Mouse (Mus musculus) midbrain, embryonic 12.5 days (tissue): Measurements from ENCODE around the gene Timm22. TPM values are rescaled to one million over a fixed set of nuclear protein-coding genes. Genes with fewer than 3 reads are reported as not detected.

Experiments
- ATAC-seq: fragments of 200-750 bp; cut with Nextera tagmentation; 2 replicates; pipeline ENCODE4 v1.8.0; 2017; ENCODE audit warnings: low read depth, moderate TSS enrichment, moderate library complexity; ENCODE audit not compliant: low FRiP score
- H3K27ac ChIP-seq: fragments of 300-500 bp; sonication (generic); replicated peaks from 2 replicates; pipeline ENCODE4 v1.5.1; 2016; ENCODE audit warnings: mild to moderate bottlenecking
- H3K27me3 ChIP-seq: fragments of 300-500 bp; sonication (generic); 2 replicates; pipeline ENCODE4 v1.6.1; 2016; ENCODE audit warnings: mild to moderate bottlenecking
- H3K36me3 ChIP-seq: fragments of 300-500 bp; sonication (generic); 2 replicates; pipeline ENCODE4 v1.6.1; 2016
- H3K4me1 ChIP-seq: fragments of 300-500 bp; sonication (generic); 2 replicates; pipeline ENCODE4 v1.6.1; 2016
- H3K4me2 ChIP-seq: fragments of 300-500 bp; sonication (generic); replicated peaks from 2 replicates; pipeline ENCODE4 v1.6.1; 2016; ENCODE audit warnings: mild to moderate bottlenecking, moderate library complexity
- H3K4me3 ChIP-seq: fragments of 300-500 bp; sonication (generic); 2 replicates; pipeline ENCODE4 v1.5.1; 2016; ENCODE audit warnings: mild to moderate bottlenecking
- H3K9ac ChIP-seq: fragments of 300-500 bp; sonication (generic); replicated peaks from 2 replicates; pipeline ENCODE4 v1.6.1; 2016; ENCODE audit warnings: mild to moderate bottlenecking, moderate library complexity
- H3K9me3 ChIP-seq: fragments of 300-500 bp; sonication (generic); 2 replicates; pipeline ENCODE4 v1.6.1; 2016; ENCODE audit warnings: mild to moderate bottlenecking
- WGBS: fragments of 180-500 bp; shearing (Covaris S2); methylation state at CpG from one replicate; pipeline ENCODE4 v1.1.7; 2016; 5-methylcytosine and 5-hydroxymethylcytosine counted together
- polyA plus RNA-seq: library from polyadenylated mRNA; unstranded; fragments of >200 nt; fragmentation: Nextera tagmentation; extraction: Ambion mirVana; gene quantifications from 2 replicates; pipeline ENCODE4 v1.2.1, GENCODE M21; 2016

The Timm22 gene
- polyA plus RNA-seq, 1 experiment from 2014 or later = 113 TPM

DNA sequence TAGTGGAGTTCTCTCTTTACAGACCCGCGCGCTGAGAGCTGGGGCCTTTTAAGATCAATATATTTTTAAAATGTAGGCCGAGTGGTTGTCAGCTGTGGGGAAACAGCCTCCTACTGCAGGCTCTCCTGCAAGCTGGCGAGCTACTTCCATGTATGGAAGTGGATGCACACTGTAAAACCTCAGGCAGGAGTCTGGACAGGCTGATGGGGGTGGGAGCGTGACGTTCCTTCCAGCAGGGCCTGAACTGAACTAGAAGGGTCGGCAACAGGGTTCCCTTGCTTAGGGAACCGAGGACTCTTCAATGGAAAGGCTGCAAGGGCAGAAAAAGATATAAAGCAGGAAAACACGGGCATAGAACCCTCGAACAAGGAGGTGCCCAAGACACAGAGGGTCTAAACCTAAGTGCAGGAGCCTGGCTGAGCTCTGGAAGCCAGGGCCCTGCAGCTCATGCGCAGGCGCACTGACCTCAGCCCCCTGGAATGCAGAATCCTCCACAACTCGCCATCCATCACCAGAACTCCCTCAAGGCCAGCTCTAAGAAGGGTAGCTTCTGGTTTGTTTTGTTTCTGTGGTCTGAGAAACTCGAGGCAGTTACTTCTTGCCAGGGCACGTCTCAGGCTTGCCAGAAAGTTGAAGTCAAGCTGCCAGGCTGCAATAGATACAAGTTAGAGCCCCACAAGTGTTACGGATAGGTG is 32.1 kb upstream of the Timm22 start:
- no peaks in the 10 kb centered on the region for H3K9me3 ChIP-seq
- no peak overlapping the region for H3K9ac ChIP-seq
- H3K4me3 ChIP-seq = no peak overlapping the region
- no peak overlapping the region for H3K4me2 ChIP-seq
- peak overlapping the region; percentile 43 for H3K27ac ChIP-seq
- no peak for ATAC-seq
- no peaks in the 10 kb centered on the region for H3K27me3 ChIP-seq
- 73% methylated on average over 17 of the region's 17 CpGs for WGBS
- peaks cover 52% of the 10 kb centered on the region for H3K4me1 ChIP-seq
- H3K36me3 ChIP-seq = no peaks in the 10 kb centered on the region

DNA sequence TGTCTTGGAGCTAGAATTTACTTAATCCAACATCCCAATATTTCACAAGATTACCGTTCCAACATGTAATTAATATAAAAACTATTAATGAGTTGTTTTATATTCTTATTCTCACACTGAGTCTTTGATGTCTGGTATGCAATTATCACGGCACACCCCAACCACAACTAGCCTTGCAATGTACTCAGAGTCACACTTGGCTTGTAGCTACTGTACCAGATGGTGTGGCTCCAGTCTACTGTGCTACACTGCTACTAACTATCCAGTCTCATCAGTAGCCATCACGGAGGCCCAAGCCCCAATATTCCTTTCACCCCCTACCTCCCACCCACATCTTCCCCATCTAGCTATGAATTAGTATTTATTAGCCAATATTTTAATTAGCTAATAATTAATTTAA is 30.3 kb upstream of the Timm22 start:
- WGBS = 91% methylated on average over 3 of the region's 3 CpGs
- no peak overlapping the region for H3K9ac ChIP-seq
- H3K9me3 ChIP-seq = no peaks in the 10 kb centered on the region
- H3K4me2 ChIP-seq = no peak overlapping the region
- no peak for ATAC-seq
- no peak overlapping the region for H3K4me3 ChIP-seq
- H3K4me1 ChIP-seq = peaks cover 46% of the 10 kb centered on the region
- H3K27me3 ChIP-seq = no peaks in the 10 kb centered on the region
- H3K27ac ChIP-seq = no peak overlapping the region
- H3K36me3 ChIP-seq = no peaks in the 10 kb centered on the region

GRCm38 (mm10) chr11:76379921-76380544 is 26.7 kb upstream of the Timm22 start:
- Histone ChIP-seq H3K27ac (no peak overlapping the region), H3K36me3 (no peaks in the 10 kb centered on the region), H3K9me3 (no peaks in the 10 kb centered on the region), H3K4me3 (no peak overlapping the region), H3K9ac (no peak overlapping the region), H3K27me3 (no peaks in the 10 kb centered on the region), H3K4me2 (no peak overlapping the region), H3K4me1 (peaks cover 51% of the 10 kb centered on the region)
- ATAC-seq = no peak
- 35% methylated on average over 11 of the region's 11 CpGs for WGBS

- Histone ChIP-seq H3K4me1 (peaks cover 60% of the 10 kb centered on the region), H3K4me2 (no peak overlapping the region), H3K9me3 (no peaks in the 10 kb centered on the region), H3K36me3 (no peaks in the 10 kb centered on the region), H3K9ac (no peak overlapping the region), H3K27me3 (no peaks in the 10 kb centered on the region), H3K4me3 (no peak overlapping the region), H3K27ac (no peak overlapping the region)
- ATAC-seq = no peak
- 85% methylated on average over 15 of the region's 15 CpGs for WGBS
Observed at GRCm38 (mm10) chr11:76381201-76381885, 25.4 kb upstream of the Timm22 start.

GRCm38 (mm10) chr11:76382711-76383324 is 23.9 kb upstream of the Timm22 start:
- Histone ChIP-seq H3K4me3 (no peak overlapping the region), H3K4me1 (peaks cover 52% of the 10 kb centered on the region), H3K9ac (no peak overlapping the region), H3K4me2 (0 out of 2 replicates have a peak overlapping the region, but pooled peaks have one; percentile 15), H3K36me3 (no peaks in the 10 kb centered on the region), H3K9me3 (no peaks in the 10 kb centered on the region), H3K27me3 (no peaks in the 10 kb centered on the region), H3K27ac (peak overlapping the region; percentile 68)
- WGBS = 19% methylated on average over 13 of the region's 13 CpGs
- ATAC-seq = 0 out of 2 replicates have a peak, but pooled peaks have one; percentile 47

DNA sequence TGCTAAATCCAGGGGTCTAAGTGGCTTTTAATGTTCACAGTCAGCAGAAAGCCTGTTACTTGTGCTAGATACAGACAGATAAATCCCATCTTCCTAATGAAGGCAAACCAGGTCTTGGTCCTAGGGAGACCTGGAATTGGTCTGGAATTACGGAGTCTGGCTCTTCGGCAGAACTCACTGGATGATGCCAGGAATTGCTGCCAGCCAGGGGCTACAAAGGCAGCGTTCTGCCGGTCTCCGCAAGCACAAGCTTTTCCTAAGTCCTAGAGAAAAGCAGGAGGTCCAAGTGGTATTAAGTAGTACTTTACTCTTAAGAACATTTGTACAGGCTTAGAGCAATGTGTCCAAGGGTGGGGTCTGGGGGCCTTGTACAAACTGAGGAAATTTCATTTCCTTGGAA is 22.4 kb upstream of the Timm22 start:
- H3K36me3 ChIP-seq = no peaks in the 10 kb centered on the region
- H3K9me3 ChIP-seq = no peaks in the 10 kb centered on the region
- no peak overlapping the region for H3K4me3 ChIP-seq
- H3K27ac ChIP-seq = peak overlapping the region; percentile 68
- no peak overlapping the region for H3K9ac ChIP-seq
- H3K4me2 ChIP-seq = no peak overlapping the region
- ATAC-seq = no peak
- H3K27me3 ChIP-seq = no peaks in the 10 kb centered on the region
- WGBS = 66% methylated on average over 5 of the region's 5 CpGs
- H3K4me1 ChIP-seq = peaks cover 56% of the 10 kb centered on the region

DNA sequence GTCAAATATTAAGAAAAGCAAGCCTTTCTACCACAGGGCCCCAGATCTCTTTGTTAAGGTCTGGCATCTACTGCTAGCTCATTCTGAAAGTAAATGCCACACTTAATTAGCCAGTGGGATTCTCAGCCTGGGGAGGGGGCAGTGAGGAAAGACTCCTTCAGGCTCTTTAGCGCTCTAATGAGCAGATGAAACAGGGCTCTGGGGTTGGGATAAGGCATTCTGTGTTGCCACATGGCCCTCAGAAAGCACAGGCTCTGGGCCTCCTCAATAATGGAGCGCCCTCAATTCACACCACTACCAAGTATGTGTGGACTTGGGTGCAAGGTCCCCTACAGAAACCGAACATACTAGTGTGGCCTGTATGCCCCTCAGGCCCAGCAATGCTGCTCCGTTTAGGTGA is 21.7 kb upstream of the Timm22 start:
- Histone ChIP-seq H3K27ac (peak overlapping the region; percentile 68), H3K36me3 (no peaks in the 10 kb centered on the region), H3K9ac (no peak overlapping the region), H3K4me3 (no peak overlapping the region), H3K4me2 (no peak overlapping the region), H3K4me1 (peaks cover 60% of the 10 kb centered on the region), H3K9me3 (no peaks in the 10 kb centered on the region), H3K27me3 (no peaks in the 10 kb centered on the region)
- WGBS = 48% methylated on average over 4 of the region's 4 CpGs
- ATAC-seq = peak; percentile 51; the same call in 1 of the 2 replicates

- Histone ChIP-seq H3K27ac (peak overlapping the region; percentile 68; the same call in 1 of the 2 replicates), H3K27me3 (no peaks in the 10 kb centered on the region), H3K36me3 (0 out of 2 replicates have a peak, but pooled peaks cover 1% of the 10 kb centered on the region), H3K4me3 (no peak overlapping the region), H3K4me2 (no peak overlapping the region), H3K9me3 (no peaks in the 10 kb centered on the region), H3K9ac (no peak overlapping the region), H3K4me1 (peaks cover 55% of the 10 kb centered on the region)
- WGBS = 33% methylated on average over 3 of the region's 3 CpGs
- ATAC-seq = no peak
Observed at GRCm38 (mm10) chr11:76385746-76386145, 21.0 kb upstream of the Timm22 start.

GRCm38 (mm10) chr11:76387097-76387496 is 19.7 kb upstream of the Timm22 start:
- ATAC-seq = no peak
- Histone ChIP-seq H3K27me3 (no peaks in the 10 kb centered on the region), H3K9ac (no peak overlapping the region), H3K4me2 (no peak overlapping the region), H3K36me3 (0 out of 2 replicates have a peak, but pooled peaks cover 11% of the 10 kb centered on the region), H3K27ac (no peak overlapping the region), H3K4me1 (peaks cover 54% of the 10 kb centered on the region), H3K9me3 (no peaks in the 10 kb centered on the region), H3K4me3 (no peak overlapping the region)
- WGBS = 93% methylated on average over 1 of the region's 1 CpGs

DNA sequence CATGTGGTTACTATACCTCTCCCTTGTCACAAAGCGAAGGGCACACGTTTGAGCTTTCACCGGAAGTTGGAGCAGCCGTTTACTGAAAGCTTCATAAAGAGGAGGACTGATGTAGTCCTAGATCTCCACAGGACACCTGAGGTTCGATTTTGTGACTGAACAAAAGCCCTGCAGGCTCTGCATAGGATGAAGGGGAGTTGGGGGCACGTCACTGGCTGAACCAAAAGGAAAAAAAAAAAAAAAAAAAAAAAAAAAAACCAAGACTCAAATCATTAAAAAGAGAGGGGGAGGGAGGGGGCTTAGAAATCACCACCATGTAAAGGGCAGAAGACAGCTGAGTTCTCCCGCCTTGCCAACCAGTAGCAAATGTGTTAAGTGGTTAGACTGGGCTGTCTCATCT is 18.0 kb upstream of the Timm22 start:
- peak overlapping the region; percentile 24 for H3K4me2 ChIP-seq
- no peak overlapping the region for H3K9ac ChIP-seq
- H3K4me3 ChIP-seq = no peak overlapping the region
- 12% methylated on average over 7 of the region's 7 CpGs for WGBS
- no peak for ATAC-seq
- H3K36me3 ChIP-seq = 0 out of 2 replicates have a peak, but pooled peaks cover 15% of the 10 kb centered on the region
- 0 out of 2 replicates have a peak overlapping the region, but pooled peaks have one; percentile 31 for H3K27ac ChIP-seq
- no peaks in the 10 kb centered on the region for H3K27me3 ChIP-seq
- peaks cover 43% of the 10 kb centered on the region for H3K4me1 ChIP-seq
- no peaks in the 10 kb centered on the region for H3K9me3 ChIP-seq

DNA sequence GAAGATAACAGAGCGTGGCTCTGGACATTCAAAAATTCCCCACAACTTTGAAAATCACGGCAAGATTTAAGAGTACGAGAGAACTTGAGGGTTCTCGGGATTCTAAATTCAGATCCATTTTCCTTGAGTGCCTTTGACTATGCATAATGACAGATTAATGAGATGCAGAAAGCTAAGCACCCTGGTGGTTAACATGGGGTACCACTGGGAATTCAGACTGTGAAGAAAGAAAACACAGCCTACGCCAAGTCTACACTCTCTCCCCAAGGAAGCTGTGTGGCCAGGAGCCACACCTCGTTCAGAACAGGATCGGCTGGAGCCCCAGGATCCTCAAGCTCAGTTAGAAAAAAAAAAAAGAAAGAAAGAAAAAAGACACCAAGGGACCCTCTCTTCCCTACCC is 14.2 kb upstream of the Timm22 start:
- H3K4me1 ChIP-seq = peaks cover 31% of the 10 kb centered on the region
- no peak overlapping the region for H3K9ac ChIP-seq
- 0 out of 2 replicates have a peak, but pooled peaks cover 15% of the 10 kb centered on the region for H3K36me3 ChIP-seq
- 87% methylated on average over 7 of the region's 7 CpGs for WGBS
- no peaks in the 10 kb centered on the region for H3K9me3 ChIP-seq
- H3K27ac ChIP-seq = no peak overlapping the region
- H3K27me3 ChIP-seq = no peaks in the 10 kb centered on the region
- H3K4me2 ChIP-seq = no peak overlapping the region
- ATAC-seq = no peak
- no peak overlapping the region for H3K4me3 ChIP-seq

DNA sequence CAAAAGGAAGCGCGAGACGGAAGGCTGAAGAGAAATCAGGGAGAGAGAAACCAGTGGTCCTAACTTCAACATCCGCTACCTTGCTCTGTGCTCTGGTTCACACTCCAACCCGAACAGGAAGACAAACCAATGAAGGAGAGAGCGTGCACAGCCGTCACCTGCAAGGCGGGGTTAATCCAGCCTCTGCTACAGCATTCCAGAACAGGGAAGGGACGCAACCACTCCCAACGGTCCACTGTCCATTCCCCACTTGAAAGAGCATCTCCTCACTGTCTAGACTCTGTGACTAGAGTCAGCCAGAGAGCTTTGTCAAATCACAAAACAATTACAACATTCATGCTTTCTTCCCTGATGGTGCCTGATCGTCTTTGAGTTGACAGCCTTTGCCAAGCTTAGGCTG is 13.8 kb upstream of the Timm22 start:
- Histone ChIP-seq H3K9me3 (no peaks in the 10 kb centered on the region), H3K4me1 (peaks cover 32% of the 10 kb centered on the region)
- WGBS = 90% methylated on average over 11 of the region's 11 CpGs

More for the DNA sequence above, 13.8 kb upstream of the Timm22 start:
- no peak overlapping the region for H3K9ac ChIP-seq
- H3K4me2 ChIP-seq = no peak overlapping the region
- no peaks in the 10 kb centered on the region for H3K27me3 ChIP-seq
- ATAC-seq = no peak
- H3K27ac ChIP-seq = no peak overlapping the region
- no peak overlapping the region for H3K4me3 ChIP-seq
- H3K36me3 ChIP-seq = 0 out of 2 replicates have a peak, but pooled peaks cover 15% of the 10 kb centered on the region
